Mouse (Mus musculus): ENCODE measurements around the gene Dio3.

GRCm38 (mm10) chr12:110277259-110277964 lies 1.5 kb upstream of the Dio3 start:
- TF ChIP-seq CTCF (IDR thresholded peaks at IDR 0.05; ENCODE audit: extremely low read depth, insufficient read depth, insufficient read length, insufficient replicate concordance) (no peak), POLR2A (IDR thresholded peaks at IDR 0.05; ENCODE audit: low read depth, low read length) (no peak)

Measured in spleen, adult 2 months (tissue).